Mouse (Mus musculus): ENCODE data around the gene Cfap126.
"Not testable (repeated sequence)": the region's sequence is repeated elsewhere in the genome, so short reads cannot be mapped to it uniquely, and the experiment has no call there.

Cfap126 gene

DNA sequence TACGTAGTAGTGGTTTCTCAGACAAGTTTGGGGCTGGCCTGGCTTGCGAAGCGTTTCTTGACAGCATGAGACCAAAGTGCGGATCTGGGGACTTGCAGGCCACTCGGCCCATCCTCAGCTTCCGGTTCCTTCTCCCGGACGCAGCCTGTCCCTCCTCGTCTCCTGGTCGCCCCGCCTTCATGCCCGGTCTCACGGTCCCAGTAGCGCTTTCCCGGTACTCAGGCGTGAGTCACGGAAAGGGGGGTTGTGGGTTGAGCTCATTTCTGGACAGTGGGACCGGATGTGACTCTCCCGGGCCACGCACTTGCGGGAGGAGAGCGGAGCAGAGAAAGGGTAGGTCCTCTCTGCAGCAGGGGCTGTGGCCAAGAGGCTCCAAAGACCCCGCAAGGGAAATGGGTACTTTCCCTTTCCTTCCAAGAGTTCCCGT lies at the start of gene Cfap126:
TSS of gene Cfap126 (plus strand) at position 46 of the 427 bp plus-strand sequence.
- in situ Hi-C loops (cut with MseI, MboI), result loop anchor here (10.0 kb wide), 2 partner anchors 111 to 141 kb away; partner anchors contain the start of genes Adamts4 (in 1 of the 2), Apoa2 (in 1 of the 2), Ndufs2 (in 1 of the 2) and Tomm40l (in 1 of the 2)

DNA sequence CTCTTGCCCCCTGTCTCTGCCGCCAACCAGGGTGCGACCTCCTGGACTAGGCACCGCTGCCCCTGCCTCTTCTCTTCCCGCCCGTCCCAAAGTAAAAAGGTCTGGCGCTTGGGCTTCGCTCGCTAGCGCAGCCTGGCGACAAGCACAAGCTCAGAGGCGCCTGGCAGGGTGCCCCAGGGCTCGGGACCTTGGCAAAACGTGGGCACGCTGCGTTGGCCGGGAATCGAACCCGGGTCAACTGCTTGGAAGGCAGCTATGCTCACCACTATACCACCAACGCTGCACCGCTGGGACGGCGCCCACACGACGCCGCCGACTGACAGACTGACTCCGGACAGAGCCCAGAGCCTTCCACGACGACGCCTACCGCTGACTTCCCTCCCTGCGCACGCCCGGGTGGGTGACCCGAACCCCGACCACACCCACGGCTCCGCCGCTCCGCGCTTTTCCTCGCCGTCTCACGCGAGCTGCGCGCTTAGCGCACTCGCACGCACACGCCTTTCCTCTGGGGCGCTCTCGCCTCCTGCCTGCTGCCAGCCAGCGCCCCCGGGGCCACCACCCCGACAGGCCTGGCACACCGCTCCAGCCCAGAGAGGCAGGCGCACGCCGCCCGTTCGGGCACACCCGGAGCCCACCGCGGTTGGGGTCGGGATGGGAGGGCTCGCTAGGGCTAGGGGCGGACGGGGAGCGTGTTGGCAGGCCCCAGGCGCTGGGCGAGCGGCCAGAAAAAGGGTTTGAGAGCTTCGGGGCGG lies 49.1 kb upstream of the Cfap126 start, which contains the start of gene Fcgr3:
TSS of gene Fcgr3 (minus strand) at position 445 of the 752 bp plus-strand sequence.
- in situ Hi-C loops (cut with MseI, MboI), result not testable (repeated sequence)

DNA sequence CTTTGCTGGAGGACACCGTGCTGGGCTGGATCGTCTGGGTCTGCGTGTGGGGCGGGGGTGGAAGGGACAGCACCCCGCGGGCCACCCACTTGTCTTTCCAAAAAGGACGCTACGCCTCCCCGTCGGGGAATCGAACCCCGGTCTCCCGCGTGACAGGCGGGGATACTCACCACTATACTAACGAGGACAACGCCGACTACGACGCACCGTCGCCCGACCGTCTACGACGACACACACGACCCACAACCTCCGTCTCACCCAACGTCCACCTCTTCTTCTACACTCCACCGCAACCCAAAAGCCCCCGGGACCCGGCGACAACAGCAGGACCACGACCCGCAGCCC lies 48.5 kb upstream of the Cfap126 start:
- in situ Hi-C loops (cut with MseI, MboI), result not testable (repeated sequence)

DNA sequence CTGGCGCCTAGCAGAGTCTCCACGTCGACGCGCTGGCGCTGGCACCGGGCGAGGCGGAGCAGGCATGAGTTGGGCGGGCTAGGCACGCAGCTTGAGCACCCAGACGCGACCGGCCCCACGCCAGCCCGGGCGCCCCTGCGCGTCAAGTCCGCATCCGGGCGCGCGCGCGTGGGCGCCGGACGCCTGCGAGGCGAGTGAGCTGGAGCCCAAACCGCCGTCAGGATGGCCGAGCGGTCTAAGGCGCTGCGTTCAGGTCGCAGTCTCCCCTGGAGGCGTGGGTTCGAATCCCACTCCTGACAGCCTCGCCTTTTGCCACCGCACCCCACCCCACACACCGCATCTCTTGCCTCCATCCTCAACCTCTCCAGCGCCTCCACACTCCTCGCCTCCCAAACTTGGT lies 48.0 kb upstream of the Cfap126 start:
- in situ Hi-C loops (cut with MseI, MboI), result not testable (repeated sequence)

DNA sequence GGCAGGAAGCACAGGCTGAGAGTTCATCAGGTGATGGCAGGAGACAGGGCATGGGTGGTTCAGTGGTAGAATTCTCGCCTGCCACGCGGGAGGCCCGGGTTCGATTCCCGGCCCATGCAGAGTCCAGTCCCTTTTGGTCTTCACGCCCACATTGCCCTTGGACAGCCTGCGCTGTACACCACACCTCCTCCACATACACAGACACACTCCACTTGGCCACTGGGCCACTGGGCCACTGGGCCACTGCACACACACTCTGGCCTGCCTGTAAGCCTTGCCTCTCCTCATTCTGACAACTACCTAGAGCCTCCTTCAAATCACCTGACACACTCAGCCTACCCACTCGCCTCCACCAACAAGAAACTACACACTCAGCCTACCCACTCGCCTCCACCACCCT lies 47.1 kb upstream of the Cfap126 start:
- in situ Hi-C loops (cut with MseI, MboI), result not testable (repeated sequence)

DNA sequence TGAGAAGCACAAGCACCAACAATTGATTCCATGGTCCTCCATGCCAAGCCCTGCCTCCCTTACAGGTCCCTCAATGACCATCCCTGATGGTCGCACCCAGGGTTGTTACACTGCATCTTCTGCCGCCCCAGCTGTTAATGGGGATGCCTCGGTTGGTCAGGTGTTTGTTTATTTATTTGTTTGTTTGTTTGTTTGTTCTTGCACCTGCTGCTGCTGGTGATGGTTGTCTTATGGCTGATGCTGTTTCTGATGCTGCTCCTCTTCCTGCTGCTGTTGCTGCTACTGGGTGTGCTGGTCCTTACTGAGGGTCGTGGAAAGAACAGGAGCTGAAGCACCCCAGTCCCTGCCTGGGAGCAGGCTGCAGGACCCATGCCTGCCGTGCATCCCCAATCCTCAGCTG lies 45.8 kb upstream of the Cfap126 start:
- in situ Hi-C loops (cut with MseI, MboI), result not testable (repeated sequence)

DNA sequence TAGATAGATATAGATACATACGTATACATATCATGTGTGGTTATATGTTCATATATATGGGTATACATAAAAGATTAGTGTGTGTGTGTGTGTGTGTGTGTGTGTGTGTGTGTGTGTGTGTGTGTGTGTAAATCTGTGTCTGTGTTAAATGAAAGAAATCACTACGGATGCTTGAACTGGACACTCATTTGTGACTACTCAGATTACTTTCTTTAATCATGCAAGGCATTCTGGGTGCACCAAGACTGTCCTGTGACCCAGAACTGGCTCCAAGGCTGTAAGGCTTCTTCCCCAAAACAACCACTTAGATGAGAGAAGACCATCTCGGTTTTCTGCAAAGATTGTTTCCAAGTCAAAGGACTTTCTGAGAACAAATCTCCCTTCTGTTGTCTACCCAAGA lies 44.2 kb upstream of the Cfap126 start:
- in situ Hi-C loops (cut with MseI, MboI), result not testable (repeated sequence)

DNA sequence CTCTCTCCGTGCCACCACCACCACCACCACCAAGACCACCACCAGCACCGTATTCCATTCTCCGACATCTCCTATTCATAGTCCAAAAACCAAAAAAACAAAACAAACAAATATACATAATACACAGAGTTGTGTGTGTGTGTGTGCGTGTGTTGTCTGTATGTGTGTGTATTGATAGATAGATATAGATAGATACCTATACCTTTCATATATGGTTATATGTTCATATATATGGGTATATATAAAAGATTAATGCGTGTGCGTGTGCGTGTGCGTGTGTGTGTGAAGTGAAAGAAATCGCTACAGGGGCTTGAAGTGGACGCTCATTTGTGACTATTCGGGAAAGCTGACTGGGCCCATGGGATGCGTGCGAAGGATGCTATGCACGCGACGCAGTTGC lies 42.8 kb upstream of the Cfap126 start:
- in situ Hi-C loops (cut with MseI, MboI), result not testable (repeated sequence)

DNA sequence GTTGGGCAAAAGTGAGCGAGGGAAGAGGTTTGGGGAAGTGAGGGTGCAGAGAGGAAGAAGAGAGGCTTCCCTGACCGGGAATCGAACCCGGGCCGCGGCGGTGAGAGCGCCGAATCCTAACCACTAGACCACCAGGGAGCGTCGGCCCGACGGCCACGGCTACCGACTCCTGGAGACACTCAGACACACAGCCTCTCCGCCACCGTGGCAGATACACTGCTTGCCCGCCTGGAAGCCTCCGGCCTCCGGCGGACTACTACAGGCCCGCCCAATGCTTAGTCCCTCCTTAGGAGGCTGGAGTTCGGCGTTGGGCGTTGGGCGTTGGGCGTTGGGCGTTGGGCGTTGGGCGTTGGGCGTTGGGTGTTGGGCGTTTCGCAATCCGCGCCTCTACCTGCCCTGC lies 42.0 kb upstream of the Cfap126 start:
- in situ Hi-C loops (cut with MseI, MboI), result not testable (repeated sequence)

DNA sequence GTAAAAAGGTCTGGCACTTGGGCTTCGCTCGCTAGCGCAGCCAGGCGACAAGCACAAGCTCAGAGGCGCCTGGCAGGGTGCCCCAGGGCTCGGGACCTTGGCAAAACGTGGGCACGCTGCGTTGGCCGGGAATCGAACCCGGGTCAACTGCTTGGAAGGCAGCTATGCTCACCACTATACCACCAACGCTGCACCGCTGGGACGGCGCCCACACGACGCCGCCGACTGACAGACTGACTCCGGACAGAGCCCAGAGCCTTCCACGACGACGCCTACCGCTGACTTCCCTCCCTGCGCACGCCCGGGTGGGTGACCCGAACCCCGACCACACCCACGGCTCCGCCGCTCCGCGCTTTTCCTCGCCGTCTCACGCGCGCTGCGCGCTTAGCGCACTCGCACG lies 41.5 kb upstream of the Cfap126 start:
- in situ Hi-C loops (cut with MseI, MboI), result not testable (repeated sequence)

DNA sequence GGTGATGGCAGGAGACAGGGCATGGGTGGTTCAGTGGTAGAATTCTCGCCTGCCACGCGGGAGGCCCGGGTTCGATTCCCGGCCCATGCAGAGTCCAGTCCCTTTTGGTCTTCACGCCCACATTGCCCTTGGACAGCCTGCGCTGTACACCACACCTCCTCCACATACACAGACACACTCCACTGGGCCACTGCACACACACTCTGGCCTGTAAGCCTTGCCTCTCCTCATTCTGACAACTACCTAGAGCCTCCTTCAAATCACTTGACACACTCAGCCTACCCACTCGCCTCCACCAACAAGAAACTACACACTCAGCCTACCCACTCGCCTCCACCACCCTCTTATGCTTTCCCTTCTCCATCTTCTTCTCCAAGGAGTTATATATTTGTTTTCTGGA lies 39.4 kb upstream of the Cfap126 start:
- in situ Hi-C loops (cut with MseI, MboI), result not testable (repeated sequence)

DNA sequence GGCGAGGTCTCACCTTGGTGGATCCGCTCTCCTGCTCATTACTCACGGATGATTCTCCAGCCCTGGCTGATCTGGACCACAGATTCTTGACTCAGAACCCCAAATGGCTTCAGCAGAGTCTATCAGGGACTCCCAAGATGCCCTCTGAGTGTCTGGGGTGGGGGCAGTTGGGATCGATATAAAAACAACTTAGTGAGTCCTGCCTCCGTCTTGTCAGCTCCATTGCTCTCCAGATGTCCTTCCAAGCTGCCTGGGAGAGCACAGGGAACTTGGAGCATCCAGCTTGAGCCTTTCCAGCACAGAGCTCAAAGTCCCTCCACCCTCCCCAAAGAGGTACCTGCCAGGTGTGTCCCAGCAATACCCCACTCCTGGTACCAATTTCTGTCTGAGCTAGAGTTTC lies 37.5 kb upstream of the Cfap126 start:
- in situ Hi-C loops (cut with MseI, MboI), result not testable (repeated sequence)

DNA sequence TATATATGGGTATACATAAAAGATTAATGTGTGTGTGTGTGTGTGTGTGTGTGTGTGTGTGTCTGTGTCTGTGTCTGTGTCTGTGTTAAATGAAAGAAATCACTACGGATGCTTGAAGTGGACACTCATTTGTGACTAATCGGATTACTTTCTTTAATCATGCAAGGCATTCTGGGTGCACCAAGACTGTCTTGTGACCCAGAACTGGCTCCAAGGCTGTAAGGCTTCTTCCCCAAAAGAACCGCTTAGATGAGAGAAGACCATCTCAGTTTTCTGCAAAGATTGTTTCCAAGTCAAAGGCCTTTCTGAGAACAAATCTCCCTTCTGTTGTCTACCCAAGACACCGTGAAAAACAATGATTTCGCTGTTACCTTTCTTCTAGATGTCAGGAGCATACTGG lies 36.5 kb upstream of the Cfap126 start:
- in situ Hi-C loops (cut with MseI, MboI), result not testable (repeated sequence)

DNA sequence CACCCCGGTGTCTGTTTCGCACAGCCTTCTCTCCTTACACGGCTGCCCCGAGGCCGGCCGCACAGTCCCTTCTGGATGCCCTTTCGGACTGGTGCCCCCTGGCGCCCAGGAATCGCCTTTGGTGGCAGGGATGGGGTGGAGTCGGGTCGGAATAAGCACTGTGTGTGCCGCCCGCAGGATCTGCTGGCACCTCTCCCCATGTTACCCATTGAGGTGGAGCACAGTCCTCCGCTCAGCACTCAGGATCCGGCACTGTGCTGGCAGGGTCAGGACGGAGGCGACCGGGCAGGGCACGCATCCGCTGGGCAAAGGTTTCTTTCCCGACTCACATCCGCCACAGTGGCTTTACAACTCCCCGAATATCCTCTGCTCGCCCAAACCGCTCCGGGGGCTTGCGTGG lies 35.8 kb upstream of the Cfap126 start:
- in situ Hi-C loops (cut with MseI, MboI), result not testable (repeated sequence)

DNA sequence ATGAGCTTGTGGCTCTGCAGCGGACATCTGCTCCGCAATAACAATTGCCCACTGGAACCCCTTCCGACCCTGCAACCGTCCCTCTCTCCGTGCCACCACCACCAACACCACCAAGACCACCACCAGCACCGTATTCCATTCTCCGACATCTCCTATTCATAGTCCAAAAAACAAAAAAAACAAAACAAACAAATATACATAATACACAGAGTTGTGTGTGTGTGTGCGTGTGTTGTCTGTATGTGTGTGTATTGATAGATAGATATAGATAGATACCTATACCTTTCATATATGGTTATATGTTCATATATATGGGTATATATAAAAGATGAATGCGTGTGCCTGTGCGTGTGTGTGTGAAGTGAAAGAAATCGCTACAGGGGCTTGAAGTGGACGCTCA lies 35.3 kb upstream of the Cfap126 start:
- in situ Hi-C loops (cut with MseI, MboI), result not testable (repeated sequence)

DNA sequence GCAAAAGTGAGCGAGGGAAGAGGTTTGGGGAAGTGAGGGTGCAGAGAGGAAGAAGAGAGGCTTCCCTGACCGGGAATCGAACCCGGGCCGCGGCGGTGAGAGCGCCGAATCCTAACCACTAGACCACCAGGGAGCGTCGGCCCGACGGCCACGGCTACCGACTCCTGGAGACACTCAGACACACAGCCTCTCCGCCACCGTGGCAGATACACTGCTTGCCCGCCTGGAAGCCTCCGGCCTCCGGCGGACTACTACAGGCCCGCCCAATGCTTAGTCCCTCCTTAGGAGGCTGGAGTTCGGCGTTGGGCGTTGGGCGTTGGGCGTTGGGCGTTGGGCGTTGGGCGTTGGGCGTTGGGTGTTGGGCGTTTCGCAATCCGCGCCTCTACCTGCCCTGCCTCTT lies 34.4 kb upstream of the Cfap126 start:
- in situ Hi-C loops (cut with MseI, MboI), result not testable (repeated sequence)

DNA sequence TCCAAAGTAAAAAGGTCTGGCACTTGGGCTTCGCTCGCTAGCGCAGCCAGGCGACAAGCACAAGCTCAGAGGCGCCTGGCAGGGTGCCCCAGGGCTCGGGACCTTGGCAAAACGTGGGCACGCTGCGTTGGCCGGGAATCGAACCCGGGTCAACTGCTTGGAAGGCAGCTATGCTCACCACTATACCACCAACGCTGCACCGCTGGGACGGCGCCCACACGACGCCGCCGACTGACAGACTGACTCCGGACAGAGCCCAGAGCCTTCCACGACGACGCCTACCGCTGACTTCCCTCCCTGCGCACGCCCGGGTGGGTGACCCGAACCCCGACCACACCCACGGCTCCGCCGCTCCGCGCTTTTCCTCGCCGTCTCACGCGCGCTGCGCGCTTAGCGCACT lies 33.9 kb upstream of the Cfap126 start:
- in situ Hi-C loops (cut with MseI, MboI), result not testable (repeated sequence)

DNA sequence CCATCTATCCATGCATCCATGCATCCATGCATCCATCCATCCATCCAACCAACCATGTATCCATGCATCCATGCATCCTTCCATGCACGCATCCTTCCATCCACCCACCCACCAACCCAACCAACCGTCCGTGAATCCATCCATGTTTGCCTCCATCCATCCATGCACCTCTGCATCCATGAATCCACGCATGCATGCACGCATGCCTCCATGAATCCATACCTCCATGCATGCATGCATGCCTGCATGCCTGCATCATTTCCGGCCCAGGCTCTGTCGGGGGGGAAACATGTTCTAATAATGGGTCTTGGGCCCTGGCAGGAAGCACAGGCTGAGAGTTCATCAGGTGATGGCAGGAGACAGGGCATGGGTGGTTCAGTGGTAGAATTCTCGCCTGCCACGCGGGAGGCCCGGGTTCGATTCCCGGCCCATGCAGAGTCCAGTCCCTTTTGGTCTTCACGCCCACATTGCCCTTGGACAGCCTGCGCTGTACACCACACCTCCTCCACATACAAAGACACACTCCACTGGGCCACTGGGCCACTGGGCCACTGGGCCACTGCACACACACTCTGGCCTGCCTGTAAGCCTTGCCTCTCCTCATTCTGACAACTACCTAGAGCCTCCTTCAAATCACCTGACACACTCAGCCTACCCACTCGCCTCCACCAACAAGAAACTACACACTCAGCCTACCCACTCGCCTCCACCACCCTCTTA lies 32.0 kb upstream of the Cfap126 start:
- in situ Hi-C loops (cut with MseI, MboI), result not testable (repeated sequence)

DNA sequence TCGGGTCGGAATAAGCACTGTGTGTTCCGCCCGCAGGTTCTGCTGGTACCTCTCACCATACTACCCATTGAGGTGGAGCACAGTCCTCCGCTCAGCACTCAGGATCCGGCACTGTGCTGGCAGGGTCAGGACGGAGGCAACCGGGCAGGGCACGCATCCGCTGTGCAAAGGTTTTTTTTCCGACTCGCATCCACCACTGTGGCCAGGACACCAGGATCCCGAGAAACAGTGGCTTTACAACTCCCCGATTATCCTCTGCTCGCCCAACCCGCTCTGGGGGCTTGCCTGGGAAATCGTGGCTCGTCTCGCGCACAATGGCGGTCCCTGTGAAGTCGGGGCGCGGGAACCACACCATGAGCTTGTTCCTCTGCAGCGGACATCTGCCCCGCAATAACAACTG lies 28.0 kb upstream of the Cfap126 start:
- in situ Hi-C loops (cut with MseI, MboI), result no loop called here

DNA sequence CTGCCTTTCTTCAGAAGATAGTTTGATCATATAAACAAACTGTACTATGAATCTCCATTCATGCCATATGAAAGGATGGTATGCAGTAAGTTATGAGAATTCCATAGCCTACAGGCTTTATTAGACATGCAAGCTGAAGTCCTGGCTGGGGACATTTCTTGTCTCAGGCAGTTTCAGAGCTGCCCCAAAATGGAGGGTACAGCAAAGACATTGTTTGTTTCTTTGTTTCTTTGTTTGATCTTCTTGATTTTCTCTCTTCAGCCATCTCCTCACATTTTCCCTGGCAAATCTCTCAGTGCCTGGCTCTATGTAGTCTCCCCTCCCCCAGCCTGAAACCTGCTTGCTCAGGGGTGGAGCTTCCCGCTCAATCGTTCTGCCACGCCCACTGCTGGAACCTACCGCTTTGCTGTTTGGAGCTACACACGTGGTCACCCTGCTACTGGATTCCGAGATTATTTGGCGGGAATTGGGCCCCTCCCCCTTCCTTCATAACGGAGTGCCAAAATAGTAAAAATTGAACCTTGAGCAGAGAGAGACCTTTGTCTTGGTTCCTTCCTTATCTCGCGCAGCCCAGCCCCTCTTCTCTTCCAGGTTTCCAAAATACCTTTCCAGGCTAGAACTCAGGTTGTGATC lies 25.4 kb upstream of the Cfap126 start:
- in situ Hi-C loops (cut with MseI, MboI), result not testable (repeated sequence)

DNA sequence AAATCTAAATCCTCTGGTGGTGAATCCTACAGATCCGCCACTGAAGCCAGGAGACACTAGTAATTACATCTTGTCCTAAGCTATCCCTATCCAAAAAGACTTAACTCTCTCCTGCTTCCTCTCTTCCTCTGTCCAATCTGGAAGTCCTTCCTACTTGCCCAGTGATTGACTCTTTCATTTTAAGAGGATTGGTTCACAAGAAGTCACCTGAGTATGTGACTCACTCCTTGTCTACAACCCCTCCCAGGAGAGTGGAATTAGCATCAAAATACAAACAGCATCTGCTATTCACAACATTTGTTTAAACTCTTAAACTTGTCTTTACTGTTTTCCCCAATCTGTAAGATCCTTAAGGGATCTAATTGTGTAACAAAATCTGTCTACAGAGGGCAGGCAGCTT lies 23.8 kb upstream of the Cfap126 start:
- in situ Hi-C loops (cut with MseI, MboI), result no loop called here

DNA sequence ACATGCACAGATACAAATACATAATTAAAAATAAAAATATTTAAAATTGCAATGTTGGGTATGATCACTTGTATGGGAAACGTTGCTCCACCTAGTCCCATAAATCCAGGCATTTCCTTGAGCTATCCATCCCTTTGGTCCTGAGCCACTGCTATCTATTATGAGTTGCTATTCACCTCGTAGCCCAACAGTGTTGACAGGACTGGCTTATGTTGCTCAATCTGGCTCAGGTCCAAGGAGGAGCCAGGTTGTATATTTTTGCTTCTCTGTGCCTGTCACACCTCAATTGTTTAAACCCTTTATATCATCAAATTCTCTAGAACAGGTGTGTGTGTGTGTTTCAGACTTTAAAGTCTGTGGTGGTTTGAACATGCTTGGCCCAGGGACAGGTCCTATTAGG lies 23.0 kb upstream of the Cfap126 start:
- in situ Hi-C loops (cut with MseI, MboI), result no loop called here

DNA sequence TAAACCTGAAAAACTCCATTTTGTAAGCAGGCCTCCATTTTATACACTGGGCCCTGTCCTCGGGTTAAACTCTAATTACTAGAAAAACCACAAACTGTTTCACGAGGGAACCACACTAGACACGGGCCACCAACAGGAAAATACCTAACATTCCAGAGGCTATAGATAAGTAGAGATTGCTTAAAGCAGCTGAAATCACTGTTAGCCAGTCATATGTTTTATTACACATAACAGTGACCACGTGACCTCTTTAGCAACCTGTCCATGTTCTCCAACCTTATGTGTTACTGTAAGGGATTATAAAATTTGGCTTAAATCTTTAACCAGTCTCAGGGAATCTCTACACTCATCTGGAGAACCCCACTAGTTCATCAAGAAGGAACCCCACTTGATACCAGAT lies 19.3 kb upstream of the Cfap126 start:
- in situ Hi-C loops (cut with MseI, MboI), result no loop called here
